Mouse (Mus musculus) ES-Bruce4 (cell line): ENCODE data around the gene Cryba1. TPM values are rescaled to one million over a fixed set of nuclear protein-coding genes. Genes with fewer than 3 reads are reported as not detected.
A peak's percentile ranks its signal among the peaks of the same experiment; 100 is the strongest.

ENCODE experiments used
- H3K27ac ChIP-seq: 2 replicates; pipeline ENCODE4 v1.5.1; 2012; ENCODE audit warnings: low read length, inconsistent platforms; ENCODE audit not compliant: insufficient read depth
- H3K27me3 ChIP-seq: 2 replicates; pipeline ENCODE4 v1.6.1; 2012; ENCODE audit warnings: mild to moderate bottlenecking, low read length, inconsistent platforms; ENCODE audit not compliant: control insufficient read depth, poor library complexity, insufficient read depth, severe bottlenecking
- H3K36me3 ChIP-seq: 2 replicates; pipeline ENCODE4 v1.6.1; 2012; ENCODE audit warnings: inconsistent platforms, mild to moderate bottlenecking, low read length, moderate library complexity; ENCODE audit not compliant: control insufficient read depth, poor library complexity, insufficient read depth, severe bottlenecking
- H3K4me1 ChIP-seq: one replicate; pipeline ENCODE4 v1.8.1; 2011; ENCODE audit warnings: low read length; ENCODE audit not compliant: control insufficient read depth, insufficient read depth
- H3K4me3 ChIP-seq: 2 replicates; pipeline ENCODE4 v1.5.1; 2011; ENCODE audit warnings: low read depth, mild to moderate bottlenecking, low read length
- H3K9ac ChIP-seq: 2 replicates; pipeline ENCODE4 v1.6.1; 2012; ENCODE audit warnings: low read depth, mild to moderate bottlenecking, inconsistent platforms; ENCODE audit not compliant: poor library complexity, severe bottlenecking
- H3K9me3 ChIP-seq: replicated peaks from 2 replicates; pipeline ENCODE4 v1.6.1; 2012; ENCODE audit warnings: mild to moderate bottlenecking, low read length, inconsistent platforms; ENCODE audit not compliant: control insufficient read depth, poor library complexity, insufficient read depth, severe bottlenecking
- CTCF ChIP-seq: IDR thresholded peaks from one replicate; pipeline ENCODE4 v1.8.1; 2011; ENCODE audit warnings: low read depth, low read length
- EP300 ChIP-seq: IDR thresholded peaks from 2 replicates; pipeline ENCODE4 v1.6.1; 2011; ENCODE audit warnings: low read depth, low read length; ENCODE audit not compliant: insufficient read depth
- POLR2A ChIP-seq: IDR thresholded peaks from one replicate; pipeline ENCODE4 v1.8.1; 2011; ENCODE audit warnings: low read length; ENCODE audit not compliant: insufficient read depth
- polyA plus RNA-seq: library from polyadenylated mRNA; stranded (reverse); fragments of >200 nt; gene quantifications from 2 replicates; pipeline ENCODE4 v1.2.4, GENCODE M21; 2011; ENCODE audit warnings: low read depth; ENCODE audit not compliant: missing spikeins, insufficient read depth, insufficient read length

The Cryba1 gene
- polyA plus RNA-seq, 1 experiment = not detected

GRCm38 (mm10) chr11:77705920-77706319, 19.2 kb downstream of the Cryba1 start:
- Histone ChIP-seq H3K9me3 (no peaks in the 10 kb centered on the region), H3K4me1 (no peaks in the 10 kb centered on the region), H3K27ac (0 out of 2 replicates have a peak overlapping the region, but pooled peaks have one; percentile 54), H3K4me3 (no peak overlapping the region), H3K9ac (no peak overlapping the region), H3K27me3 (no peaks in the 10 kb centered on the region), H3K36me3 (peaks cover 79% of the 10 kb centered on the region)
- TF ChIP-seq POLR2A (no peak), EP300 (no peak), CTCF (no peak)

GRCm38 (mm10) chr11:77697232-77697631, 27.9 kb downstream of the Cryba1 start:
- no peak overlapping the region for H3K4me3 ChIP-seq
- H3K27me3 ChIP-seq = no peaks in the 10 kb centered on the region
- no peak overlapping the region; the same call in 1 of the 2 replicates for H3K9ac ChIP-seq
- H3K27ac ChIP-seq = no peak overlapping the region
- no peaks in the 10 kb centered on the region for H3K9me3 ChIP-seq
- no peaks in the 10 kb centered on the region for H3K4me1 ChIP-seq
- peaks cover 83% of the 10 kb centered on the region for H3K36me3 ChIP-seq
- TF ChIP-seq CTCF (no peak), EP300 (no peak), POLR2A (no peak)

GRCm38 (mm10) chr11:77693026-77693425, 32.1 kb downstream of the Cryba1 start:
- Histone ChIP-seq H3K4me3 (no peak overlapping the region; the same call in 1 of the 2 replicates), H3K36me3 (peaks cover 75% of the 10 kb centered on the region), H3K27ac (no peak overlapping the region), H3K9me3 (no peaks in the 10 kb centered on the region), H3K27me3 (no peaks in the 10 kb centered on the region), H3K9ac (peak overlapping the region; percentile 70), H3K4me1 (peaks cover 4% of the 10 kb centered on the region)
- TF ChIP-seq POLR2A (no peak), CTCF (no peak), EP300 (no peak)

- H3K36me3 ChIP-seq = peaks cover 33% of the 10 kb centered on the region
- H3K27ac ChIP-seq = peak overlapping the region; percentile 75
- H3K27me3 ChIP-seq = no peaks in the 10 kb centered on the region
- H3K9ac ChIP-seq = peak overlapping the region; percentile 98
- no peak for TF ChIP-seq POLR2A
- no peak for TF ChIP-seq CTCF
- TF ChIP-seq EP300 = no peak
- peak overlapping the region; percentile 81 for H3K4me3 ChIP-seq
- H3K9me3 ChIP-seq = no peaks in the 10 kb centered on the region
- H3K4me1 ChIP-seq = peaks cover 4% of the 10 kb centered on the region
Observed at GRCm38 (mm10) chr11:77687541-77688131, 37.4 kb downstream of the Cryba1 start.

- no peaks in the 10 kb centered on the region for H3K9me3 ChIP-seq
- no peaks in the 10 kb centered on the region for H3K27me3 ChIP-seq
- peaks cover 27% of the 10 kb centered on the region for H3K36me3 ChIP-seq
- peak overlapping the region; percentile 91 for H3K4me3 ChIP-seq
- peak overlapping the region; percentile 98 for H3K9ac ChIP-seq
- TF ChIP-seq CTCF (no peak), POLR2A (no peak), EP300 (no peak)
- peak overlapping the region; percentile 94 for H3K27ac ChIP-seq
- peaks cover 4% of the 10 kb centered on the region for H3K4me1 ChIP-seq
Observed at GRCm38 (mm10) chr11:77686841-77687540, 38.1 kb downstream of the Cryba1 start.

GRCm38 (mm10) chr11:77686346-77686840, 38.7 kb downstream of the Cryba1 start:
- Histone ChIP-seq H3K36me3 (peaks cover 21% of the 10 kb centered on the region), H3K9ac (peak overlapping the region; percentile 98), H3K27ac (peak overlapping the region; percentile 94), H3K27me3 (no peaks in the 10 kb centered on the region), H3K9me3 (no peaks in the 10 kb centered on the region), H3K4me3 (peak overlapping the region; percentile 91), H3K4me1 (peaks cover 3% of the 10 kb centered on the region)
- TF ChIP-seq CTCF = no peak
- TF ChIP-seq POLR2A = no peak
- no peak for TF ChIP-seq EP300
